Mouse (Mus musculus) layer of hippocampus, adult 9-10 months (tissue): Measurements from ENCODE around the gene Olfr108.

ENCODE experiments used
- DNase-seq: peaks from one replicate; pipeline ENCODE4 v3.0.0; 2022; ENCODE audit warnings: low spot score

The Olfr108 gene

GRCm38 (mm10) chr17:37445180-37445579 is at the start of gene Olfr108:
Gene Olfr108, plus strand, starts transcription at chr17:37445480.
- no peak for DNase-seq

DNA sequence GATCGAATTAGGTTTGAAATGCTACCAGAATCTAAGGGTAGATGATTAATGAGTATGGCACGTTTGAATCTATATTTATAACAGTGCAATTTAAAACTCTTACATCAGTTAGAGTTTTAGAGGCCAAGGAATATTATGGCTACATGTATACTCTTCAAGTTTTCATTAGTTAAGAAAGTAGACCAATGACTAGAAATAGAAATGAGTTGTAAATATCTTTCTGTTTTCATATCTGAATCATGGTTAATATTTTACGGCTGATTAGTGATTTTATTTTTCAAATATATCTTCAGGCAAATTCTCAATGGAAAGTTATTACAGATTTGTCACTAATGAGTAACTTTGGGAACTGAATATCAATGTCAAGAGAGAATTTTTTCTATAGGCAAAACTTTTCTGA is 46.4 kb upstream of the Olfr108 start, which contains the start of gene Olfr107:
Gene Olfr107, plus strand, starts transcription at position 301 of the 400 bp plus-strand sequence.
- DNase-seq: no peak

DNA sequence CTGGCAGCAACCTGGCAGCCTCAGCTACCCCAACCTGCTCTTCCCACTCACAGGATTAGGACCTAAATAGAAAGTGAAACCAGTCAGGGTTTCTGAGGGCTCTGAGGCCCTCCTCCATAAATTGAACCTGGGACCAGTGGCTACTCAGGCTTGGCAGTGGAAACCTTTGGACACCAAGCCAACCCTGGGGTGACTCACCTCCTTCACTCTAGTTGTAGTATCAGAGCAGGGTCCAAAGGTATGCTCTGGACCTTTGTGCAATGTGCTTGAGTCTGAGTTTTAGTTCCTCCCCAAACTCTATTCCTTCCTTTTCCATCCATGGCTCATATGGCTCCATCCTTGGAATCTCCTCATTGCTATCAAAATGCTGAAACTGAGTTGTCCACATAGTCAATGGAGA is 31.9 kb upstream of the Olfr108 start:
- DNase-seq: no peak

GRCm38 (mm10) chr17:37458616-37459015 is 13.3 kb downstream of the Olfr108 start, which contains the start of gene Olfr109:
Gene Olfr109, plus strand, starts transcription at chr17:37458916.
- no peak for DNase-seq

DNA sequence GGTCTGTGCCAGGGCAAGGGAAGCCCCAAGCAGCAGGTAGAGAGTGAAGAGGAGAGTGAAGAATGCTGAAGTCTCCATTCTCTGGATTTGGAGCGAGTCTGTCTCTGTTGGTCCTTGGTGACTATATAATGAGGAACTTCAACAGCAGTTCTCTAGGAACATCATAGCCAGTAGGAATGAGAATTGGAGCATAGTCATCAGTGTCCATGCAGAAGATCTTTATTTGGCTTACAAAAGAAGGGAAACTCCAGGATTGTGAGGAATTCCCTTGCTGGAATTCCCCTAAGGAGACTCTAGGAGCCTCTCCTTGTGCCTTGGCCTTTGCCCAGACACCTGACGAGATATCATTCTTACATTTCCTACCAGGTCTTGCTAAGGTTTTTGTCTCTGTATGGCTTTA is 38.2 kb downstream of the Olfr108 start, which contains the start of gene H2-M2:
Gene H2-M2, minus strand, starts transcription at position 101 of the 400 bp plus-strand sequence.
- DNase-seq: no peak

DNA sequence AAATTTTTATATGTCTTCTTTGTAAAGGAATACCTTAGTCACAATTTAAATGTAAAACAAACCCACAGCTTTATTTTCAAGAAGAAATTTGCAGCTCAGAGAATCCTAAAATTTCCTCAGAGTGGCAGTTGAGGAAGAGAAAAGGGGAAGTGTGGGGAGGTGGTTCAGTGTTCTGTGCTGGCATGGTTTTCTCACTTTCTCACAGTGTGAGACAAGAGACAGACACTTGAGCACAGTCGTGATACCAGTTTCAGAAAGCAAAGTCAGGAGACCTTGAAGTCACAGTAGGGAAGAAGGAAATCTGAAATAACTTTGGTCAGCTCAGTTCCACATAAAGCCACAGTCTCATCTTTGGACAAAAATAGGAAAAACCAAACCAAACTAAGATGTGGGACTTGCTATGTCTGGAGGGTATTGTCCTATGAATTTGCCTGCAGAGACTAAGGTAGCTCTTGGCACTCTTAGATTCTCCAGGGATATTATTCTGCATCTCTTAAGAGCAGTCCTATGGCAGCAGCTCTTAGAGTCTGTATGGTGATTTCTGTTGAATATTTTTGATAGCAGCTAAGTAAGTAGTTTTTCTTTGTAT is 46.7 kb downstream of the Olfr108 start, which contains the start of gene Olfr110:
Gene Olfr110, plus strand, starts transcription at position 539 of the 589 bp plus-strand sequence.
- peak; percentile 6 for DNase-seq
